15 mouse cellular contexts compared by ENCODE assay signal in the genomic region with DNA sequence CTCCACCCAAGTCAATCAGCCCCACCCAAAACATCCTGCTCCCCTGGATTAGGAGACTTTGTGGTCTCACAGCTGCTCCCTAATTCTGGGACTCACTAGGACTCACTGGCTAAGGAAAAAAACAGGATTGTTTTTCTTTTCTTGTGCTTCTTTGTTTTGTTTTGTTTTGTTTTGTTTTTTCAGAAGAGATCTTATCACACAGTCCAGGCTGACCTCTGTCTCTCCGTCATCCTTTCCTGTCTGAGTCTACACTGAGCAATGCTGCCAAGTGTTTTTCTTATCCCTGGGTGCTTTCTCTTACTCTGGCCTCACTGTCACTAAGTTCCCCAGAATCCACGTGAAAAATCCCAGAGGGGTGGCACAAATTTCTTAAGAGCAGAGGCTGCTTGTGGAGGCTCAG.
"Had no signal": no experiment of that assay in that cellular context is flagged by ENCODE, and none has a peak within 500 bp of the region (broad histone marks: within the 10 kb centered on the region; RNA-seq: fewer than 3 reads in every experiment).

No protein-coding gene starts in this region.

- H3K4me2 ChIP-seq: intestine, embryonic 15.5 days; liver, embryonic 11.5 days; liver, embryonic 15.5 days; lung, embryonic 14.5 days; midbrain, embryonic 12.5 days; stomach, embryonic 15.5 days had no signal

- H3K27ac ChIP-seq: intestine, embryonic 15.5 days; layer of hippocampus, adult 2 months; left cerebral cortex, adult 2 months; limb, embryonic 10.5 days; liver, embryonic 15.5 days; midbrain, embryonic 12.5 days; stomach, embryonic 15.5 days had no signal

- ATAC-seq: intestine, embryonic 15.5 days; midbrain, embryonic 16.5 days had no signal

- H3K9ac ChIP-seq: intestine, embryonic 15.5 days; liver, embryonic 15.5 days; lung, embryonic 14.5 days; midbrain, embryonic 12.5 days; stomach, embryonic 15.5 days had no signal

- DNase-seq: kidney, adult 18-20 months; kidney, postnatal 4 days; lung, embryonic 14.5 days; right cerebral cortex, postnatal 14 days; thymus, adult 2 months; thymus, postnatal 25 days had no signal

- H3K27me3 ChIP-seq: intestine, embryonic 15.5 days; liver, embryonic 15.5 days; midbrain, embryonic 12.5 days; stomach, embryonic 15.5 days had no signal

- H3K9me3 ChIP-seq: intestine, embryonic 15.5 days; limb, embryonic 10.5 days; liver, embryonic 15.5 days; midbrain, embryonic 12.5 days; stomach, embryonic 15.5 days had no signal

- H3K36me3 ChIP-seq: intestine, embryonic 15.5 days; limb, embryonic 10.5 days; liver, embryonic 15.5 days; midbrain, embryonic 12.5 days; stomach, embryonic 15.5 days had no signal

- H3K4me1 ChIP-seq: intestine, embryonic 15.5 days; liver, embryonic 15.5 days; midbrain, embryonic 12.5 days; stomach, embryonic 15.5 days had no signal

- H3K4me3 ChIP-seq: intestine, embryonic 15.5 days; layer of hippocampus, adult 2 months; left cerebral cortex, adult 2 months; limb, embryonic 10.5 days; liver, embryonic 15.5 days; midbrain, embryonic 12.5 days; stomach, embryonic 15.5 days had no signal
